Mouse (Mus musculus) R1 (cell line): Measurements from ENCODE around the gene Rnf207.

Experiments used
- DNase-seq: peaks from one replicate; pipeline ENCODE4 v3.0.0-alpha.2; 2018; ENCODE audit warnings: low read depth, low spot score

Rnf207 gene

GRCm38 (mm10) chr4:152295916-152296315 lies 22.9 kb downstream of the Rnf207 start:
- DNase-seq, result peak; percentile 52

DNA sequence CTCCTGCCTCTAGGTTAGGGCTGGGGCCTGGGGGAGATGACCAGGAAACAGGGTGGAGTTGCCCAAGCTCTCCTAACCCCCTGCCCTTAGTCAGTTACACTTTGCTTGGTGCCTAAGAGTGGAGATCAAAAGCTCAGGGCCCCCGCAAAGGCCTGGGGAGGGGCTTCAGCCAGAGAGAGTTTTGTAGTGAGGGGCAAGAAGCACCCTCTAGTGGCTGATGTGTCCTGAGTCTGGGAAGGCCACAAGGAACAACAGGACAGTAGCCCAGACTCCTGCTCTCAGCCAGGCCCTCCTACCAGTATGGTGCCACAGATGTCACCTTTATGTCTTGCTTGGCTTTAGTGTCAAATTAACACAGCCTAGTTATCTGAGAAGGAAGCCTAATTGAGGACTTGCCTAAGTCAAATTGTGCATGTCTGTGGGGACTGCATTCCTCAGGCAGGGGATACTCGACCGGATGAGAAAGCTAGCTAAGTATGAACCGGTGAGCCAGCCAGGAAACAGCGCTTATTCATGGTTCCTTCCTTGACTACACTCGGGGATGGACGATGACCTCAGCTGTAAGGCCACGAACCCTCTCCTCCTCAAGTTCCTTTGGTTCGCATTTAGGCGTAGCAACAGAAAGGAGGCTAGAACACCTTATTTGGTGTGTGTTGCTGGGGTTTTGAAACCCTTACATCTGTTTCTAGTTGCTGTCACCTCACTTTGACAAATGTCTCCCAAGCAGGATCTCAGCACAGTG lies 24.4 kb downstream of the Rnf207 start:
- DNase-seq, result peak; percentile 50

- DNase-seq, result no peak
These were observed 26.6 kb downstream of the Rnf207 start for GRCm38 (mm10) chr4:152292102-152292765.

- no peak for DNase-seq
These were observed 27.2 kb downstream of the Rnf207 start, which contains the start of gene Hes3 for GRCm38 (mm10) chr4:152291562-152291961. Gene Hes3 (minus strand): TSS chr4:152291662.

- DNase-seq, result no peak
These were observed 27.8 kb downstream of the Rnf207 start for GRCm38 (mm10) chr4:152290991-152291390.

DNA sequence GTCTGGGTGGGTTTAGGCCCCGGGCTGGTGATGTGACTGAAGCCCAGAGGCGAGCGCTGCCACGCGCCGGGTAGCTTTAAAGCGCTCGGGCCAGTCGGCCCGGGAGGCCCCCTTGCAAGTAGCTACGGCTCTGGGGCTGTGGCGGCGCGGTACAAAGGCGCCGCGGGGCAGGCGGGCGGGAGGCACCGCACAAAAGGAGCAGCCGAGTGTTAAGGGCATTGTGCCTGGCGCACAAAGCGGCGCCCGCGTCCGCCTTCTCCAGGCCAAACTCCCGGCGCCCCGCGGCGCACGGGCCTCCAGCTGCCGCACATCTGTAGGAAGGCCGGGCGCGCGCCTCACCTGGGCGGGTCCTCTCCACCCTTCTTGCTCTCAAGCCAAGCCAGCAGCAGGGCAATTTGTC lies 28.4 kb downstream of the Rnf207 start:
- DNase-seq, result peak; percentile 90

GRCm38 (mm10) chr4:152288398-152288945 lies 30.3 kb downstream of the Rnf207 start:
- no peak for DNase-seq

GRCm38 (mm10) chr4:152287317-152288120 lies 31.3 kb downstream of the Rnf207 start:
- no peak for DNase-seq

GRCm38 (mm10) chr4:152286887-152287286 lies 31.9 kb downstream of the Rnf207 start:
- peak; percentile 71 for DNase-seq

- DNase-seq, result peak; percentile 84
These were observed 32.6 kb downstream of the Rnf207 start for GRCm38 (mm10) chr4:152286183-152286582.

DNA sequence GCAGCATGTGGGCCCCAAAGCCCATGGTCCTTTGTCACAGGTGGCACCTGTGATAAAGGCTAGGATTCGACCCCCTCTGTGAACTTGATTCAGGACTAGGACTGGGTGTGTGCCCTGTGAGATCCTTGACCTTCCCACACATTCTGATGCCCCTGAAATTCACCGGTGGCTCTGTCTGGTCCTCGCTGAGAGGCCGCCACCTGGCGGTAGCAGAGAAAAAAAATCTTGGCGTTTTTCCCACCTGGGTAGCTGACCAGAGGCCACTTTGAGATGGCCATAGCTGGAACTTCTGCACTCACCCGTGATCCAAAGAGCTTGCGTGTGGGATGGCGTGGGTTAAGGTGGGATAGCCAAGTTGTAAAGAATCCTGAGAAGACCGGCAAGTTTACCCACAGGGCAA lies 33.3 kb downstream of the Rnf207 start:
- DNase-seq, result peak; percentile 72

DNA sequence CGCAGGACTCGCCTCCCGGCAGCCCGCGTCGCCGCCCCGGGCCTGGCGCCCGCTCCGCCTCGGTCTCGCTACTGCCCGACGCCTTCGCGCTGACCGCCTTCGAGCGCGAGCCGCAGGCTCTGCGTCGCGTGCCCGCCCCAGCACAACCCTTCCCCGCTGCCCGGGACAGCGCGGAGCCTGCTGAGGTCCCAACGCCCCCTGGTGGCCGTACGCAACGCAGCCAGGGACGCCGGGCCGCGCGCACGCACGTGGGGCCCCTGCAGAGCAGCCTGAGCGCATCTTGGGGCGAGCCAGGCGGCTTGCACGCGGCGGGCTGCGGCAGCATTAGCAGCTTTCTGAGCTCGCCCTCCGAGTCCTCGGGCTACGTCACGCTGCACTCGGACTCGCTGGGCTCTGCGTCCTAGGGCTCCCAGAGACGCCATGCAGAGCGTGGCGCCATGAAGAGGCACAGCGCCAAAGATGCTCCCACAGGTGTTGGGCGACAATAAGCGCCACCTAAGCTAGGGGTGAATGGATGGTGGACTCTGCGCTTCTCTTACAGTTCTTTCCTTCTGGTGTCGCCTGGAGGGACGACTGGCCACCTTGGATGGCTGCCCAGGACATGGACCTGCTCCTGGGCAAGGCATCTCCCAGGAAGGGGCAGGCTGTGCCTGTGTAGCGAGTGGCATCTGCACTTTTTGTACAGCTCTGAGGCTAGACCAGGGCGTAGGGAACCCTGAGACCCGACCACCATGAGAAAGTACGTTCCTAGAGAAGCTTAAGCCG lies 35.4 kb downstream of the Rnf207 start:
- DNase-seq, result peak; percentile 81

DNA sequence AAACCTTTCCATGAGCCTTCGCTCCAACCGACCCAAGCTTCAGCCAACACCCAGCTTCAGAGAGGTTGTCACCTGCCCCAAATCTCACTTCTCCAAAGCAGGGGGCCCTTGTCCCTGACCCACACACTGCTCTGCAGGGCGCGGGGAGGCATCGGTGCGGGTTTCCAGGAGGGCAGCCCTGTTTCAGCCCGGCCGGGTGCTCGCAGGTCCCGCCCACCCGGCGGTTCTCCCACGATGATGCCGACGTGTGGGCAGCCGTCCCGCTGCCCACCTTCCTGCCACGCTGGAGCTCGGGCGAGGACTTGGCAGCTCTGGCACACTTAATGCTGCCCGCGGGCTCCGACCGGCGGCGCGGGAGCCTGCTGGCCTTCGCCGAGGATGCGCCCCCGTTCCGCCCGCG lies 36.1 kb downstream of the Rnf207 start:
- no peak for DNase-seq

- no peak for DNase-seq
These were observed 37.2 kb downstream of the Rnf207 start for GRCm38 (mm10) chr4:152281601-152282000.

DNA sequence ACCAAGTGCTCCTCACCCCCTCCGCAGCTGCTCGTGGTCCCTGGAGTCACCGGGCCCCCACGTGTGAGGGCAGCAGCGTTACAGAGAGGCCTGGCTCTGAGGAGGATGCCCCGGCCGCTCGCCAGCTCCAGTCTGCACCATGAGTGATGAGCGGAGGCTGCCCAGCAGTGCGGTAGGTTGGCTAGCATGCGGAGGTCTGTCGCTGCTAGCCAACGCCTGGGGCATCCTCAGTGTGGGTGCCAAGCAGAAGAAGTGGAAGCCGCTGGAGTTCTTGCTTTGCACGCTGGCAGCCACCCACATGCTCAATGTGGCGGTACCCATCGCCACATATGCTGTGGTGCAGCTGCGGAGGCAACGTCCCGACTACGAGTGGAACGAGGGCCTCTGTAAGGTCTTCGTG lies 39.8 kb downstream of the Rnf207 start:
- no peak for DNase-seq

DNA sequence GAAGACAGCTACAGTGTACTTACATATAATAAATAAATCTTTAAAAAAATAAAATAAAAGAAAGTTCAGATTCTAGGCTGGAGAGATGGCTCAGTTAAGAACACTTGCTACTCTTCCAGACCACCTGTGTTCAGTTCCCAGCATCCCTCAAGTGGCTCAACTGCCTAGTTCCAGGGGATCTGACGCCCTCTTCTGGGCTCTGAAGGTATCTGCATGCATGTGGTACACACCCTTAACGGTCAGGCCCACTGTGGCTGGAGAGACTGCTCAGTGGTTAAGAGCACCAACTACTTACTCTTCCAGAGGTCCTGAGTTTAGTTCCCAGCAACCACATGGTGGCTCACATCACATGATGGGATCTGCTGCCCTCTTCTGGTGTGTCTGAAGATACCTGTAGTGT lies 40.9 kb downstream of the Rnf207 start:
- peak; percentile 91 for DNase-seq

GRCm38 (mm10) chr4:152276389-152277347 lies 42.1 kb downstream of the Rnf207 start:
- peak; percentile 71 for DNase-seq

- DNase-seq, result peak; percentile 70
These were observed 44.1 kb downstream of the Rnf207 start for GRCm38 (mm10) chr4:152274681-152275131.

DNA sequence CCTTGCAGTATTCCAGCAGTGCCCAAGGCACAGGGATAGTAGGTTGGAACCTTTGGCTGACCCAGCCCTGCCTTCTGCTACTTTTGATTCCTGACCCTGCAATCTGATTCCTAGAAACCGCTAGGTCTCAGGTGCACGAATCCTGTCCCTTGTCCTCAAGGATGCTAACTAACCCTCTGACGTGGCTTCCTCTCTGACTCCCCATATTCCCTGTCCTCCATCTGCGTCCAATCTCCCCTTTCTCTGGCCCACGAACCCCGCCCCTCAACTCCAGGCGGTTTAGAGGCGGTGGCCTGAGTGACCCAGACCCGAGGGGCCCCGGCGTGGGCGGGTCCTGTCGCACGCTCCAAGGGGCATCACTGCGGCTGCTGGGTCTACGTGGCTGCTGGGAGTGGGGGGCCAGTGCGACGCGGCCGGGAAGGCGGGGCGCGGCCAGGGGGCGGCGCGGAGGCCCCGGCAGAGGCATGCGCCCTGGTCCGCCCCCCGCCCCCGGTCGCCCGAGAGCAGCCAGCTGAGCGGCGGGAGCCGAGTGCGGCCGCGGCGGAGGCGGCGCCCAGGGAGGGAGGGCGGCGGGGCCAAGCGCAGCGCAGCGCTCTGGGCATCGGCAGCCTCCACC lies 45.1 kb downstream of the Rnf207 start, which contains the start of gene Gpr153:
Gene Gpr153 (plus strand): TSS at position 612 of the 616 bp plus-strand sequence.
- peak; percentile 82 for DNase-seq
